Mouse (Mus musculus) urinary bladder, postnatal 14 days (tissue): Measurements from ENCODE around the gene Nod1.

Source experiments
- DNase-seq: peaks from one replicate; pipeline ENCODE4 v3.0.0; 2021; ENCODE audit warnings: low spot score

Nod1 gene

DNA sequence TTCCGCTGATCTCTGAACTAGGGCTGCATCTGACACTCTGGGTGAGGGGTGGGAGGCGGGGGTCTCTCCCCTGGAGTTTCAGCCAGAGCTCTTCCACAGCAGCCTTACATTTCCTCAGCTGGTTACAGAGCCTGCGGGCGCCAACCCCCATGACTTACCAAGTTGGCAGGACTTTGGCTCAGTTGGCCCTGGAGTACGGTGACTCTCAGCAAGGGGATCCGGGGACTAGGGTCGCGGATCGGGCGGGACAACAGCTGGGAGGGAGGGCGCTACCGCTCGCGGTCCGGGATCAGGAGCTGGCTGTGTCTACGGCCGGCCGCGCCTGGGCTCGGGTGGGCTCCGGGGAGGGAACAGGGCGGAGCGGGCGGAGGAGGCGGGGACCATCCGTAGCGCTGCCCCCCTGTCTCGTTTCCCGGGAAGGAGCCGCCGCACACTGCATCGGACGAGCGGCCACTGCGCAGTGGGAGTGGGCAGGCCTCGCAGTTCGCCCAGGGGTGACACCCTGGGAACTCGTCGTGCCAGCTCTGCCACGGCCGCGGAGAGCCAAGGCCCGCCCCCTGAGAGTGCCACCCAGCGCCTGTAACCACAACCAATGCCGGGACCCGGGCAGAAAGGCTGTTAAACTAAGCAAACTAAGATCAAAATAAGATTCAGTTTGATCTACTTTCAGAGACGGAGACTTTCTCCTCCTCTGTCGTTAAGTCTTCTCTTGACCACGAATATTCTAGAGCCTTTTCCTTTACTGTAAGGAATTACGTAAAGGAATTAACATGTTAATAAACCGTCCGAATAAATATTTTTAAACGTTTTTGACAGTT, at the start of gene Nod1:
Gene Nod1 (minus strand): TSS at position 502 of the 818 bp plus-strand sequence.
- DNase-seq, result peak; percentile 81

DNA sequence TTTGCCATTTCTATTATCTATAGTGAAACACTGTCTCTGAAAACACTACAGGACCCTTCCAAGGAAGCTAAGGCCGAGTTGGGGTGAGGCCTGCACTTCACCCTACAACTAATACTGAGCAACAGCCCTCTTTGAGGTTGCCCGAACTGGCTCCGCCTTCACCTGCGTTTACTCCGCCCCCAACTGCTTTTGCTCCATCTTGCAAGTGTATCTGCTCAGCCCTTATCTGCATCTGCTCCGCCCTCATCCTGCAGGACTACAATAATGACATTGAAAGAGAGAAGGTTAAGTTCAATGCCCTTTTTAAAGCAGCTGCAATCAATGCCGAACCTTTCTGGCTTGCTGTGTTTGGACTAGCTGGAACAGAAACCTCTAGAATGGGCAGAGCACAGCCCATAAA, 49.4 kb upstream of the Nod1 start:
- DNase-seq, result no peak

DNA sequence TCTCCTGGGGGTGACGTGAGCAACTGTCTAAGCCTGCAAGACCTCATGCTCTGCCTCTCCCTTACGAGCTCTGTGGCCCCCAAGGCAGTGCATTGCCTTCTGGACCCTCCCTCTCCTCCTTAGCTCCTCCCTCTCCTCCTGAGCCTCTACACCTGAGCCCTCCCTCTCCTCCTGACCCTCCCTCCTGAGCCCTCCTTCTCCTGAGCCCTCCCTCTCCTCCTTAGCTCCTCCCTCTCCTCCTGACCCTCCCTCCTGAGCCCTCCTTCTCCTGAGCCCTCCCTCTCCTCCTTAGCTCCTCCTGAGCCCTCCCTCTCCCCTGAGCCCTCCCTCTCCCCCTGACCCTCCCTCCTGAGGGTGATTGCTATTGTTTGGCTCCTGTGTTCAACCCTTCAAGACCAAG, 46.0 kb upstream of the Nod1 start:
- DNase-seq, result no peak

DNA sequence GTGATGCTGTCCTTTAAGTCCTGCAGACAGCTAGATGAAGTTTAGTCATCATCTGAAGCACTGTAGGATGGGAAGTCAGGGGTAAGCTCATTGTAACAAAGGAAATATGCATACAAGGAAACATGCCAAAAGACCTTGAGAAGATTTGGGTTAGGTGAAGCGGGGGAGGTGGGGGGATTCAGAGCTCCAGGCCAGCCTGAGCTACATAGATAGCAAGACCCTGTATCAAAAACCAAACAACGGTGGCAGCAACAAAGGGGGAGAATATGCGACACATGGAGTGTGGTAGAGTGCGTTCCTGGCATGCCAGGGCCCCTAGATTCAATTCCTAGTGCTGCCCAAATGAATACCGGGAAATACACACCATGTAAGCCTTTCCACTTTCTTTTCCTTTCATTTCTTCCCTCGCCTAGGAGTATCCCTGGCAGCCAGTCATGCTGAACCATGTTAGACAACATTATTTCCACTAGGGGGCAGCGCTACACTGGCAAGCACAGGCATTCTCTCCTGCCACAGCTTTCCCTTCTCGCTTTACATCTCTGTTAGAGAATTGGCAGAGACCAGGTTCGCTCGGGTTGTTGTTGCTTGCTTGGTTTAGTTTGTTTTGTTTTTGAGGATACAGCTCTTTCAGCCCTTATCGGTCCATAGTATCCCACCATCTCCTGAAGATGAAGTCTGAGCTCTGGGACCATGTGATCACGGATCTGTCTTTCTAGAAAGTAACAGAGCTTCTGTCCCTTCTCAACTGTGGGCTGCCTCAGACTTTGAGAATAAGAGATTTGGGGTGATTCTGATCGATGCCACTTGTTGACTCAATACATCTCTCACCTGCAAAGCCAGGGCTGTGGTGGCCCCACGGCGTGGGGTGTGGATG, 44.5 kb upstream of the Nod1 start:
- peak; percentile 67 for DNase-seq

DNA sequence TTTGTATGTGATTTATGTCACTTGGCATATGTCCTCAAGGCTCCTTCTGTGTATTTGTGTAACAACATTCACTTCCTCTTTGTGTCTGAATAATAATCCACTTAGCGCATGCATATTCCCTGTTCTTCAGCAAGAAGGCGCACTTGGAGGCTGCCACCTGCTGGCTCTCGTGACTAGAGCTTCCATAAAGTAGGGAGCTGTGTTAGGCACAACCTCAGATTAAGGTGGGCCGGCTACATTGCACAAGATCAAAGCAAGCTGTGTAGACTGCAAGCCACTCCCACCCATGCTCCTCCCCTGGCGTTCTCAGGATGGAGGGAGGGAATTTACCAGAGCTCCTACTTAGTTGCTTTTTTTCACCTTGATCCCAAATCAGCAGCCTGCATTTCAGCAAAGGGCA, 43.8 kb upstream of the Nod1 start:
- DNase-seq, result peak; percentile 64

DNA sequence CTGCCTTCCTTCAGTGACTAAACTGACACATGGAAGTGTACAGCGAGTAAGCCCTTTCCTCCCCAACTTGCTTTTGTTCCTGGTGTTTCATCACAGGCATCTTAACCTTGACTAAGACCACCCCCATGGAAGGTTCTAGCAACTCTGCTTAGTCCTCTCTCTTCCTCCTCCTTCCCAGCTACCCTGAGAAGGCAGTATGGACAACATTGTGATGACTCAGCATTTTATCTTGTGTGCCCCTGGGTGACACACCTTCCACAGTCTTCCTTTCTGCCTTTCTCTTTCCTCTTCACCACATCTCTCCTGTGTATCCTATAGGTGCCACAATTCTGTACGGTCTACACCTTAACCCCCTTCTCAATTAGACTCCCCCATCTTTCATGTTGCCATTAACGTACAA, 41.8 kb upstream of the Nod1 start:
- DNase-seq, result no peak

DNA sequence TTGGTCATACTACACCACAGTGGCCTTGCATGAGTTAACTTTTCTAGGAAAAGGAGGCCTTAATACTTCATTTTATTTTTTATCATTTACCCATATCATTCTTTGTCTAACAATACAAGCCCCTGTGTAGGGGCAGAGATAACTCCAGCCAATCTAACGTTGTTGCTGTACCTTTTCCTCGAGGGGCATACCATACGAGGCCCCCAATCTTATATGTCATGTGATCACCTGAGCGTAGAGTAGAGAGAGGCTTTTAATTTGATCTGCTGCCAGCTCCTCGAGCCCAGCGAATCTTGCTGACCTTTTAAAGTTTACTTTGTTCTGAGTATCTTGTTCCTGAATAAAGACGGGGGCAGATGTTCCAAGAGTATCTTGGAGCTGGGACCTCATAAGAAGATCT, 40.1 kb upstream of the Nod1 start:
- no peak for DNase-seq

DNA sequence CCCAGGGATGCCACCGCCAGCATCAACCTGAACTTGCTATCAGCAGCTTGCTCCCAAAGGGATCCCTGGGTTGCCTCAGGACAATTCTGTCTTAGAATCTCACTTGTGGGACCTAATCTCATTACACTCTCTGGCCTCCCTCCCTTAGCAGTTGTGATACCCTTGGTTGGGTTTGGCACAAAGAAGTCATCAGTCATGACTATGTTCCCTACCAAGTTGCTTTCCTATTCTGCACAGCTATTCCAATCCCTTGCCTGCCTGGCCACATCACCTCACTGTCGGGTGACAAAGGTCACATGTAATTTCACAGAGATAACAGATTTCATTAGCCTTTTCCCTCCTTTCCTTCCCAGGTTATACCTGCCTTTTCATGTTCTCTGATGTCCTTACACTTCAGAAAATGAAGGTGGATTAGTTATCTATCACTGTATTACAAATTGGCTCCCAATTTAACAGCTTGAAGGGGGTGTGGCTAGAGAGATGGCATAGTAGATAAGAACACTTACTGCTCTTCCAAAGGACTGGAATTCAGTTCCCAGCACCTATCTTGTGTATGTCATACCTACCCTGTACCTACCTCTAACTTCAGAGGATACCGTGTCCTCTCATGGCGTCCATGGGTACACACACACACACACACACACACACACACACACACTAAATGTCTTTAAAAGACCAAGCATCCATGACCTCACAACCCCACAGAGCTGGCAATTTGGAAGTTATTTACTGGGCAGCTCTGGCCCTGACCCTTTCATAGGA, 38.1 kb upstream of the Nod1 start:
- DNase-seq, result no peak

DNA sequence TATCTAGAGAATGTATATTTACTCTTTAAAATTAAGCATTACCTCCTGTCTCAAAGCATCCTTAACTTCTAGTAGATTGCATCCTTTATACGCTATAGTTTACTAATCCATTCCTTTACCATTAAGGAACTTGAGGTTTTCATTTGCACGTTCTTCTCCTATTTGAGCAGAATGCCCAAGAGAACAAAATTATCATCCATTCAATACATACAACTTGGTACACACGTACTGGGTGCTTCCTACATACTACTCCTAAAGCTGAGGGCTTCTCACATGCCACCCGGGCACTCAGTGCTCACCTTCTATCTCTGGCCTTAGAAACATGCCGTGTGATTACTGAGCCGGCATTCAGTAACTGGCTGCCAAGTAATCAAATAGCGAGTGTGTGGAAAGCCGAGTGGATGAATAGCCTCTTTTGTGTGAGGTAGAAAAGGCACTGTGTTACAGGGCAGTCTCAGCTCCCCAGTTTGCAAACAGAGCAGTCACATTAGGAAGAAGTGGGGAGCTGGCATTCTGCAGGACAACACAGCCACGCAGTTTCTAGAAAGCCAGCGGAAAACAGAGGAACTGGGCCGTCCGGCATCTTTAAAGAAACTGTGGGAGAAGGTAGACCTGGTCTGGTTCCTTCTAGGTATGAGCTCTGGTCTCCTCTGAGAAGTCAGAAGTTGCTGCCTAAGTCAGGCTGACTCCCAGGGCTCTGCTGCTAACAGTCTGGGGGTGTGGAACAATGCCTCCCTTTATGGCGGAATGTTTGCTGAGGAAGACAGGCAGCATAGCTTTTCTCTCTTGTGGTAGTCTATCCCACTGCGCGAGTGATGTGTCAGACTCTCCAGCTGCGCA, 37.2 kb upstream of the Nod1 start:
- no peak for DNase-seq

DNA sequence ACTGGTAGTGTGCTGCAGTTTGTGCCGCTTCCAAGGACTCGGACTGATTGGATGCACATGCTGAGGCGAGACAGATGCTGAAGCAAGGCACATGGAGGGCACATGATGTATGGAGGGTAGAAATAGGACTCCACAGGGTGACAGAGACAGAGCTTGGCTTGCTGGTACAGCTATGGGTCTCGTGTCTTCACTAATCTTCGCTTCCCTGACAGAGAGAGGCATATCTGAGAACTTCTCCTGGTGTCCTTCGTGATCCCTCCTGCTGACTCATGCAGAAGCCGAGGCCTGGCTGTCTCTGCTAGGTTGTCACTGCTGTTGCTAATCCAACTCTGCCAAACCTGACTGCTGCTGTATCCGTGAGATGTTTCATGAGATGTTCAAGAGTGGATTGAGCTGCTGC, 36.0 kb upstream of the Nod1 start:
- no peak for DNase-seq

DNA sequence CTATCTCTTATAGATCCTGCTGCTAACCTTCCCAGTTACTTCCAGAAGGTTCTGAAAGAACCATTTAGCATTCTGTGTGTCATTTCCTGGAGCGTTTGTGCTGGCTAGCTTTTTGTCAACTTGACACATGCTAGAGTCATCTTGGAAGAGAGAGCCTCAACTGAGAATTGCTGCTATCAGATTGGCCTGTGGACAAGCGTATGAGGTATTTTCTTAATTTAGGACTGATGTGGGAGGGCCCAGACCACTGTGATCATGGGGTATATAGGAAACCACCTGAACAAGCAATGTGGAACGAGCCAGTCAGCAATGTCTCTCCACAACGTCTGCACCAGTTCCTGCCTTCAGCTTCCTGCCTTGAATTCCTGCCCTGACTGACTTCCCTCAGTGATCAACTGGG, 31.1 kb upstream of the Nod1 start:
- no peak for DNase-seq

DNA sequence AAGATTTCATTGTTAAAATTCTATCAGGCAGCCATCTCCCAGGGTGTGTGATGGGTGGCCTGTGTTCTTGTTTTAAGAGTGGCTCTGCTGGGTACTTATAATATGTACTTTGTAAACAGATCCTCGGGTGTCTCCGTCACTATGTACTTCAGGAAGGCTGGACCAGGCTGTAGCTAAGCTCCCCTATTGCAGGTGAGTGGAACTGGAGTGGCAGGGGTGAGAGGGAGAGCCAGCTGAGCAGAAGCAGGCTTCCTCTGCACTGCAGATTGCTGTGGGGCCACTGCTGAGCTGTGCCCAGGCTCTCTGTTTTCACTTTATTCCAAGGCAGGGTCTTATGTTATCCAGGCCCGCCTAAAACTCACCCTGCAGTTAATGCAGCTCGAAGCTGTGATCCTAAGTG, 30.0 kb upstream of the Nod1 start:
- DNase-seq, result no peak

DNA sequence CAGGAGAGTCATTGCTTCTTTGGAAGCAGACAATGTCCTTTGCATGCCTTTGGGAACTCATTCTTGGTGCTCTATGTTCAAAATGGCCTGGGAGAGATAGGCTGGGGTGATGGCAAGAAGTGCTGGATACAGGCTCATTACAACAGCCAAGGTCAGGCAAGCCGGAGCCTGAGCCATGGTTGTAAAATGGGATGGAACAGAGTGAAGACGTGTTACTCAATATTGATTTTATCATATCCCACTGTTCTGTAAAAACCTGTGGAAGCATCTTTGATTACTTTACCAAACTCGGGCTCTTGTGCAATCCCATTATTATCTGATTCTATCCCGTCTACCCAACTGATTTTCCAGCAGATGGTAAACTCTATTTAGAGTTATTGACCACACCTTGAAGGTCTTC, 28.9 kb upstream of the Nod1 start:
- no peak for DNase-seq

DNA sequence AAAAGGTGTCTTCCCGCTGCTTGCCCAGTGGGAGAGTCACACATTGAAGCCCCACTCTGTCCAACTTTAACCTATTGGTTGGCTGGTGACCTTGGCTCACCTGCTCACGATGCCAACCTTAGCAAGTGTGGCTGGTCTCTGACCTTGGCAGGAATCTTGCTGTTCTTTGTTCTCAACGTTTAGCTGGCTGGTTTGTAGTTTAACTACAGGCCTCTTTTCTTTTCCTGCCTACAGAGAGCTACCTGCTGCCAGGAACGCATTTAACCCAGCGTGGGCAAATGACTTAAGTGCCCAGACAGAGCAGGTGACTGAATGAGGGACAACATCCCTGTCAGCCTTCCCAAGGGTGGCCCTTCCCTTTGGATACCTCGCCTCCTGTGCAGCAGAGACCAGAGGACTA, 25.3 kb upstream of the Nod1 start:
- DNase-seq, result no peak

DNA sequence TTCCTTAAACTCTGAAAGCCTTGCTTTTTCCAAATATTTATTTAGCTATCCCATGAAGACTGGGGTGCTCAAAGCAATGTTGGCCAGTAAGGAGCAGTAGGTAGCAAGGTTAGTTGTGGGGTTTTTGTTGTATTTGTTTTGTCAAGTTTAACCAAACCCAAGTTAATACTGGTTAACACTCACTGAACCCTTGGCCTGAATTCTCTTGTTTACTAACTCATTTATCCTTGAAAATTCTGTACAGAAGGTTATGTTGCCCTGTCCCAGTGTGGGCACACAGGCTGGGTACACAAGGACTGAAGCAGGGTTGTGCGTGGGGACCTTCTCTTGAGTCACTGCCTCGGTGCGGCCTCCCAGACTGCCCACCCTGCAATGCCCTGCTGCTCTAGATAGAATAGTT, 23.9 kb upstream of the Nod1 start:
- DNase-seq, result no peak

DNA sequence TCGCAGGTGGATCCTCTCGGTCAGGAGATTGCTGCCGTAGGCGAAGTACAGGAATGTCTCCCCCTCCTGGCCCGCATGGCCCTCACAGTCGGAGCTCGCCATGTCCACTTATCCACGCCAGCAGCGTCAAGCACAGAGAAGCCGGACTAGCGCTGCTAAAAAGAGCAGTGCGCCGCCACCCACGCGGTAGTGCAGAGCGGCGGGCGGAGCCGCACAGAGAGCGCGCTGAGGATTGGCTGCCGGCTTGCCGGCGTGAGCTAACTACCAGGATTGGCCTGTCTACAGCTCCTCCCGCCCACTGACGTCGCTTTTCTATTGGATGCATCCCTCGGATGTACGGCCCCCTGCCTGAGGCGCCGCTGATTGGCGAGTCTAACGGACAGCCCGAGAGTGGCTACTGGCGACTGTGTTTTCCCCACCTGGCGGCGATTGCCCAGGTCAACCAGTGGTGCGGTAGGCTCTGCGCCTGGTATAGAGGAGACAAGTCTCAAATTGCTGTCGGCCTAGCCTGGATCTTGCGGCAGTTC, 20.4 kb upstream of the Nod1 start, which contains the start of gene Ggct:
Gene Ggct (minus strand): TSS at position 217 of the 527 bp plus-strand sequence.
- DNase-seq, result peak; percentile 96

DNA sequence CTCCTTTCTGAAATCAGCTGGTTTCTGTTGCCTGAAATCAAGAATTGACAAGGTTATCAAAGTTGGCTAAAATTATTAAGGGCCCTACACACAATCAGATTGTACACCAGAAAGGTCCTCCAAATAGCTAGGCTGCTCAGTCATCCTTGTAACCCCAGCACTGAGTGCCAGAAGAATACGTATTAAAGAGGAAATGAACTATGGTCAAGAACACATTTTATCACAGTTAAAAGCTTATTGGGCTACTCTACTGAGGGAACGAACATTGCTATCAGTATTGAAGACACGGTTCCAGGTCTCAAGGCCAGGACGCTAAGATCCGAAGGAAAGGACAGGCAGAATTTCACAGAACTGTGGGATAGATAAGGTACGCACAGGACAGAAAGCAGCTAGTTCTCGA, 19.7 kb upstream of the Nod1 start:
- no peak for DNase-seq

DNA sequence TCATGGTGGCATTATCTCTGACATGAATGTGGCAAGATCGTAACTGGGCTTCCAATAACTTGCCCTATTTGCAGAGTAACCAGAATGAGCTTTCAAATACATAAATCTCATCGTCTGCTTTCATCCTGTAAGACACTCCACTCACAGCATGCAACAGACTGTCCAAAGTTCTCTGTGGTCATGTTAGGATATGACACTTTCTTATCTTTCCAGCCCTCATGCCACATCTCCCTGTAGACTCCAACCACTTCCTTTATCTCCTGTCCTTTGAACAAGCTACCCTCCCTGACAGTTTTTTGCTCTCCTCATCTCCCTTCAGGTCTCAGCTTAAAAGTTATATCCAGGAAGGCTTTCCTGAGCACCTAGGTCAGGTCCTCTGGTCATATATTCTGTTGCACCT, 18.8 kb upstream of the Nod1 start:
- DNase-seq, result no peak

DNA sequence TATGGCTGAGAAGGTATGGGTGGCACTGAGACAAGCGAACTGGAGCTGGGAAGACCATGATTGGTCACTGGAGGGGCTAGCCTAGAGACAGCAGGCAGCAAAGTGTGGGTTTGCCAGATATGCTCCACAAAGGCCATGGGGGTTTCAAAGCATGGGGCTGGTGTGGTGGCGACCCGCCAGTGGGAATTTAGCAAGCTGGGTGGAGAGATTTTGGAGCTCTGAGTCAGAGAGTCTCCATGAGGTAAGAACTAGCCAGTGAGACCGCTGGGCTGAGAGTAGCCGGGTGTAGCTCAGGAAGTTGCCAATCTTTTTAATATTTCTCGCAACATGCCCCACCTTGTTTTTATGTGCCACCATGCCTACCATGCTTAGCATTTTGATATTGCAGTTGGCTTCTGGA, 15.7 kb upstream of the Nod1 start:
- no peak for DNase-seq

DNA sequence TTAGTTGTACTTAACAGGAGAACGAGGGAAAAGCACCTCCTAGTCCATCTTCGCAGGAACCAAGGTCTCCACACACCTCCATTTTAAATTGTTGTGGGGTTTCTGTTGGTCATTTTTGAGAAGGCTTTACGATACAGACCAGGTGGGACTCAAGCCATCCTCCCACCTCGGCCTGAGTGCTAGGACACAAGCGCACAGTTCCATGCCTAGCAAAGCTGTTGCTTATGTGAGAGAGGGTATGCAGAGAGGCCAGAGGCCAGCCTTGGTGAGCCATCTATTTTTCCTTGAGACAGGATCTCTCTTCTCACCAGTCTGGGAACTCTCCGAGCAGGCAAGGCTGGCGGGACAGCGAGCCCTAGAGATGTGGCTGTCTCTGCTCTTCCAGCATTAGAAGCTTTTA, 11.7 kb upstream of the Nod1 start:
- DNase-seq, result no peak

DNA sequence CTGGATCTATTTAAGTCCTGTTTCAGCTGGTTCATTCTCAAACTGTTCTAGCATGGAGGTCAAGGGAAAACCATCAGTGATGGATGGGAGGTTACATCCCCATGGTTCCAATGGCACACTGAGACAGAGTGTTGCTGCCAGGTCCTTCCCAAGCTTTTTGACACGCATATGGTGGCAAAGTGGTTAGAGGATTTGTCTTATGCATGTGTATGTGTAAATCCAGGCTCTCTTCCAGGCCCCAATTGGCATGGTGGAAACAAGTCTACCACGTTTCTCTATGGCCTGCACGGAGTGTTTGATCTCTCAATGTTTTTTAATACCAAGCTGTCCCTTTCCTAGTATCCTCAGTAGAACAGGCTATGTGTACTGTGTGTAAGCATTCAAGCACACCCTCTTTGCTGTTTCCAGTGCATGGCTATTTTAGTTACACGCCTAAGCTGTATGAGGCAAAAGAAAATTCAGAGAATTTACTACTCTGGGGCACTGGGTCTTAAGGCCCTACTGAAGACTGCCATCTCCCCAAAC, 11.2 kb upstream of the Nod1 start:
- DNase-seq, result no peak
